Mouse (Mus musculus) MEL (cell line): ENCODE data around the gene Btbd35f29. TPM values are rescaled to one million over a fixed set of nuclear protein-coding genes. Genes with fewer than 3 reads are reported as not detected.
"Not testable (repeated sequence)": the region's sequence is repeated elsewhere in the genome, so short reads cannot be mapped to it uniquely, and the experiment has no call there.

Experiments
- DNase-seq: peaks from one replicate; pipeline ENCODE4 v3.0.0; 2011; ENCODE audit warnings: low read depth, low spot score
- H3K27ac ChIP-seq: 2 replicates; pipeline ENCODE4 v1.5.1; 2012; ENCODE audit warnings: low read depth, mild to moderate bottlenecking, control low read depth, low read length, moderate library complexity; ENCODE audit not compliant: control insufficient read depth
- H3K27me3 ChIP-seq, 2 experiments: fragments of 150-350 bp in 1 of 2; sonication (generic) in 1 of 2; 2 replicates each; pipeline ENCODE4 v1.6.1; 2012; ENCODE audit warnings: low read length in 2 of 2, mild to moderate bottlenecking in 2 of 2, improper control_type of control experiment in 1 of 2, moderate library complexity in 1 of 2; ENCODE audit not compliant: insufficient read depth in 2 of 2, control insufficient read depth in 1 of 2
- H3K36me3 ChIP-seq, 2 experiments: 2 replicates each; pipeline ENCODE4 v1.6.1; 2012 to 2014; ENCODE audit warnings: low read length in 2 of 2, improper control_type of control experiment in 1 of 2, inconsistent platforms in 1 of 2, mild to moderate bottlenecking in 1 of 2; ENCODE audit not compliant: insufficient read depth in 2 of 2, control insufficient read depth in 1 of 2
- H3K4me1 ChIP-seq, 2 experiments: fragments of 150-350 bp in 1 of 2; sonication (generic) in 1 of 2; 2 replicates each; pipeline ENCODE4 v1.6.1; 2012; ENCODE audit warnings: low read length in 2 of 2, improper control_type of control experiment in 1 of 2, mild to moderate bottlenecking in 1 of 2; ENCODE audit not compliant: insufficient read depth in 2 of 2, control insufficient read depth in 1 of 2
- H3K4me3 ChIP-seq, 2 experiments: fragments of 150-350 bp in 1 of 2; sonication (generic) in 1 of 2; 2 replicates each; pipeline ENCODE4 v1.5.1; 2012; ENCODE audit warnings: low read depth in 2 of 2, low read length in 2 of 2, mild to moderate bottlenecking in 2 of 2, moderate library complexity in 2 of 2, control low read depth in 1 of 2, improper control_type of control experiment in 1 of 2; ENCODE audit not compliant: control insufficient read depth in 1 of 2, insufficient read depth in 1 of 2
- H3K79me2 ChIP-seq: 2 replicates; pipeline ENCODE4 v1.6.1; 2012; ENCODE audit warnings: mild to moderate bottlenecking, low read length, moderate library complexity; ENCODE audit not compliant: control insufficient read depth, poor library complexity, insufficient read depth
- H3K9ac ChIP-seq: 2 replicates; pipeline ENCODE4 v1.6.1; 2012; ENCODE audit warnings: low read depth, mild to moderate bottlenecking, control low read depth, low read length, moderate library complexity; ENCODE audit not compliant: control insufficient read depth, poor library complexity, severe bottlenecking
- H3K9me3 ChIP-seq: fragments of 150-350 bp; sonication (generic); replicated peaks from 2 replicates; pipeline ENCODE4 v1.6.1; 2012; ENCODE audit warnings: mild to moderate bottlenecking, low read length, improper control_type of control experiment, moderate library complexity; ENCODE audit not compliant: insufficient read depth
- polyA plus RNA-seq, 2 experiments: library from polyadenylated mRNA; stranded (reverse) in 1 of 2; unstranded in 1 of 2; fragments of >175 nt in 1 of 2; fragments of >200 nt in 1 of 2; gene quantifications; 2 replicates each; pipeline versions ENCODE4 v1.2.1 to v1.2.4; 2012; ENCODE audit warnings: low replicate concordance in 2 of 2, low read depth in 1 of 2; ENCODE audit not compliant: insufficient read length in 2 of 2, insufficient read depth in 1 of 2, missing spikeins in 1 of 2
- total RNA-seq: library from RNA; depleted of rRNA; stranded (reverse); fragments of 300-350 nt; gene quantifications from 2 replicates; pipeline ENCODE4 v1.2.3, GENCODE M21; 2012; rRNA removed

The Btbd35f29 gene
- total and polyA plus RNA-seq, 3 experiments = not detected

DNA sequence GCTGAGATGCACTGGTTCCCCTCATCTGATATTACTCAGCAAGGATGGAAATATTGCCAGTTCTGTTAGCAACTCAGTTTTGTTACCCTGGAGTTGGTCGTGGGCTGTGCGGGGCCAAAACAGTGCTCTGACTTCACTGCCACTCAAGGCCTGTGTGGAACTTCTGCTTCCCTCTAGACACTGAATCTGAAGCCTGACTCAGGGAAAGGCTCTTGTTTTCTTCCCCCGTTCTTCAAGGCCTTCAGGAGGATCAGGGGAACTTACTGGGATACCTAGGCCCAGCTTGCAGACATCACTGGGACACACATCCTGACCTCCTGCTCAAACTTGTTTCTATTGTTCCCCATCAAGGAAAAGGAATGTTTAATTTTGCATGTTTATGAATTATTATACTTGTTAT, 45.2 kb downstream of the Btbd35f29 start:
- not testable (repeated sequence) for H3K36me3 ChIP-seq, H3K27ac ChIP-seq, H3K9ac ChIP-seq, H3K4me1 ChIP-seq, H3K4me3 ChIP-seq, H3K79me2 ChIP-seq, H3K9me3 ChIP-seq, H3K27me3 ChIP-seq, DNase-seq

- H3K9ac ChIP-seq, H3K4me1 ChIP-seq, H3K79me2 ChIP-seq, DNase-seq, H3K9me3 ChIP-seq, H3K36me3 ChIP-seq, H3K27ac ChIP-seq, H3K4me3 ChIP-seq, H3K27me3 ChIP-seq: not testable (repeated sequence)
Measured at GRCm38 (mm10) chrX:31165193-31165592, 47.7 kb downstream of the Btbd35f29 start.

Other genes with a start within 250 kb of the Btbd35f29 start
- not detected in 2 replicates for gene Spin2f, start 136.2 kb downstream of the Btbd35f29 start, total RNA-seq
- gene Spin2f, start 136.2 kb downstream of the Btbd35f29 start, polyA plus RNA-seq = not detected
- not detected in 2 replicates for gene Btbd35f26, start 218.8 kb downstream of the Btbd35f29 start, total RNA-seq
- gene Btbd35f26, start 218.8 kb downstream of the Btbd35f29 start, polyA plus RNA-seq = not detected